Mouse (Mus musculus) cerebellum, adult 2 months (tissue): ENCODE measurements at regions not wholly inside any gene's neighbourhood (a gene's known extent, or its start where the extent isn't known, plus 50 kb on each side); places are given as distances from the start of the nearest gene placed in this dataset.

Experiments used
- DNase-seq, 2 experiments: peaks; one replicate each; pipeline ENCODE4 v3.0.0; 2021
- H3K27ac ChIP-seq: fragments of 200-500 bp; 2 replicates; pipeline ENCODE4 v1.5.1; 2012; ENCODE audit warnings: low read length, control low read depth, inconsistent platforms; ENCODE audit not compliant: insufficient read depth
- H3K27me3 ChIP-seq: fragments of 200-500 bp; 2 replicates; pipeline ENCODE4 v1.6.1; 2012; ENCODE audit warnings: inconsistent platforms, mild to moderate bottlenecking, low read length, moderate library complexity; ENCODE audit not compliant: control insufficient read depth, insufficient read depth
- H3K4me1 ChIP-seq: fragments of 200-500 bp; 2 replicates; pipeline ENCODE4 v1.6.1; 2011; ENCODE audit warnings: low read length; ENCODE audit not compliant: control insufficient read depth, insufficient read depth
- H3K4me3 ChIP-seq: fragments of 200-500 bp; replicated peaks from 2 replicates; pipeline ENCODE3; 2011; ENCODE audit warnings: mild to moderate bottlenecking, low read depth, low read length, control low read depth; ENCODE audit not compliant: insufficient read depth
- CTCF ChIP-seq: fragments of 200-500 bp; IDR thresholded peaks from 2 replicates; pipeline ENCODE4 v1.5.1; 2011; ENCODE audit warnings: low read depth, mild to moderate bottlenecking, control low read depth, low read length, moderate library complexity, borderline replicate concordance; ENCODE audit not compliant: insufficient read depth
- POLR2A ChIP-seq: fragments of 200-500 bp; IDR thresholded peaks from 2 replicates; pipeline ENCODE4 v1.6.1; 2011; ENCODE audit warnings: low read length, control low read depth, borderline replicate concordance; ENCODE audit not compliant: insufficient read depth
- WGBS: fragments of 180-500 bp; shearing (Covaris S2); methylation state at CpG from one replicate; pipeline ENCODE4 v1.1.7; 2018; 5-methylcytosine and 5-hydroxymethylcytosine counted together

GRCm38 (mm10) chr16:93078909-93079308, 253.0 kb upstream of the Runx1 start:
- TF ChIP-seq POLR2A = no peak
- TF ChIP-seq CTCF = no peak
- no peak for DNase-seq
- WGBS = 89% methylated on average over 3 of the region's 3 CpGs
- Histone ChIP-seq H3K27me3 (no peaks in the 10 kb centered on the region), H3K4me3 (no peak overlapping the region), H3K4me1 (no peaks in the 10 kb centered on the region), H3K27ac (no peak overlapping the region)

GRCm38 (mm10) chr16:93075488-93075887, 249.5 kb upstream of the Runx1 start:
- WGBS = 92% methylated on average over 11 of the region's 11 CpGs
- no peak overlapping the region for H3K4me3 ChIP-seq
- no peak for DNase-seq
- TF ChIP-seq CTCF (no peak), POLR2A (no peak)
- no peaks in the 10 kb centered on the region for H3K4me1 ChIP-seq
- H3K27me3 ChIP-seq = no peaks in the 10 kb centered on the region
- no peak overlapping the region for H3K27ac ChIP-seq

GRCm38 (mm10) chr16:93072156-93072555, 246.2 kb upstream of the Runx1 start:
- Histone ChIP-seq H3K4me3 (no peak overlapping the region), H3K27me3 (no peaks in the 10 kb centered on the region), H3K4me1 (no peaks in the 10 kb centered on the region), H3K27ac (no peak overlapping the region)
- 45% methylated on average over 6 of the region's 6 CpGs for WGBS
- no peak for DNase-seq
- TF ChIP-seq POLR2A = no peak
- no peak for TF ChIP-seq CTCF

- WGBS = 63% methylated on average over 6 of the region's 6 CpGs
- TF ChIP-seq CTCF = no peak
- no peak for TF ChIP-seq POLR2A
- H3K4me3 ChIP-seq = no peak overlapping the region
Measured at GRCm38 (mm10) chr16:93071726-93072125, 245.8 kb upstream of the Runx1 start.

GRCm38 (mm10) chr16:93066821-93067220, 240.9 kb upstream of the Runx1 start:
- Histone ChIP-seq H3K27me3 (no peaks in the 10 kb centered on the region), H3K4me3 (no peak overlapping the region), H3K4me1 (no peaks in the 10 kb centered on the region), H3K27ac (no peak overlapping the region)
- 71% methylated on average over 2 of the region's 2 CpGs for whole genome bisulfite sequencing
- DNase-seq = no peak
- TF ChIP-seq POLR2A = no peak
- TF ChIP-seq CTCF = no peak

More at GRCm38 (mm10) chr16:93071726-93072125, 245.8 kb upstream of the Runx1 start:
- no peaks in the 10 kb centered on the region for H3K27me3 ChIP-seq
- no peak overlapping the region for H3K27ac ChIP-seq
- DNase-seq = no peak
- no peaks in the 10 kb centered on the region for H3K4me1 ChIP-seq

- H3K4me3 ChIP-seq = no peak overlapping the region
- DNase-seq = no peak
- WGBS = 76% methylated on average over 4 of the region's 4 CpGs
- TF ChIP-seq CTCF (no peak), POLR2A (no peak)
- no peak overlapping the region for H3K27ac ChIP-seq
- H3K27me3 ChIP-seq = no peaks in the 10 kb centered on the region
- no peaks in the 10 kb centered on the region for H3K4me1 ChIP-seq
Measured at GRCm38 (mm10) chr16:93061475-93062179, 235.7 kb upstream of the Runx1 start.

GRCm38 (mm10) chr16:93056295-93056694, 230.3 kb upstream of the Runx1 start:
- Histone ChIP-seq H3K27ac (no peak overlapping the region), H3K4me1 (no peaks in the 10 kb centered on the region), H3K27me3 (no peaks in the 10 kb centered on the region), H3K4me3 (no peak overlapping the region)
- 67% methylated on average over 3 of the region's 3 CpGs for WGBS
- DNase-seq = no peak
- TF ChIP-seq POLR2A = no peak
- no peak for TF ChIP-seq CTCF

- no peak overlapping the region for H3K27ac ChIP-seq
- DNase-seq = no peak
- TF ChIP-seq POLR2A (no peak), CTCF (no peak)
- H3K4me1 ChIP-seq = no peaks in the 10 kb centered on the region
- no peak overlapping the region for H3K4me3 ChIP-seq
- H3K27me3 ChIP-seq = no peaks in the 10 kb centered on the region; the same call in 1 of the 2 replicates
- WGBS = 95% methylated on average over 4 of the region's 4 CpGs
Measured at GRCm38 (mm10) chr16:93055545-93055944, 229.6 kb upstream of the Runx1 start.
